Mouse (Mus musculus) CH12.LX (cell line): ENCODE results near the gene Rnaset2a.
"Not testable (repeated sequence)": the region's sequence is repeated elsewhere in the genome, so short reads cannot be mapped to it uniquely, and the experiment has no call there.

Experiments used
- BHLHE40 ChIP-seq: IDR thresholded peaks from 2 replicates; pipeline ENCODE4 v1.6.1; 2011; ENCODE audit warnings: mild to moderate bottlenecking, low read depth, low read length, improper control_type of control experiment
- CTCF ChIP-seq, 2 experiments: IDR thresholded peaks in 1 of 2; conservative IDR thresholded peaks in 1 of 2; 2 replicates each; pipeline ENCODE4 v1.5.1; 2011 to 2012; ENCODE audit warnings: low read depth in 2 of 2, low read length in 2 of 2, improper control_type of control experiment in 1 of 2, inconsistent platforms in 1 of 2, mild to moderate bottlenecking in 1 of 2, moderate library complexity in 1 of 2
- EP300 ChIP-seq: IDR thresholded peaks from 2 replicates; pipeline ENCODE4 v1.6.1; 2011; ENCODE audit warnings: low read length, improper control_type of control experiment
- GABPA ChIP-seq: IDR thresholded peaks from 2 replicates; pipeline ENCODE4 v1.6.1; 2012; ENCODE audit warnings: low read depth, low read length, improper control_type of control experiment, inconsistent platforms; ENCODE audit not compliant: insufficient replicate concordance
- KAT2A ChIP-seq: IDR thresholded peaks from 2 replicates; pipeline ENCODE4 v1.6.1; 2012; ENCODE audit warnings: low read length, improper control_type of control experiment, inconsistent platforms; ENCODE audit not compliant: insufficient replicate concordance
- MAFK ChIP-seq: IDR thresholded peaks from 2 replicates; pipeline ENCODE4 v1.6.1; 2011; ENCODE audit warnings: low read length, improper control_type of control experiment; ENCODE audit not compliant: insufficient replicate concordance
- MAZ ChIP-seq: IDR thresholded peaks from 2 replicates; pipeline ENCODE4 v1.6.1; 2012; ENCODE audit warnings: low read depth, mild to moderate bottlenecking, inconsistent platforms, low read length, improper control_type of control experiment, moderate library complexity
- NELFE ChIP-seq: IDR thresholded peaks from 2 replicates; pipeline ENCODE4 v1.6.1; 2011; ENCODE audit warnings: low read depth, low read length, improper control_type of control experiment
- PAX5 ChIP-seq: IDR thresholded peaks from 2 replicates; pipeline ENCODE4 v1.6.1; 2012; ENCODE audit warnings: low read length, inconsistent platforms, mixed read lengths
- POLR2A ChIP-seq: IDR thresholded peaks from 2 replicates; pipeline ENCODE4 v1.6.1; 2011; ENCODE audit warnings: low read depth, mild to moderate bottlenecking, improper control_type of control experiment, low read length
- SIN3A ChIP-seq: IDR thresholded peaks from 2 replicates; pipeline ENCODE4 v1.6.1; 2012; ENCODE audit warnings: low read length, improper control_type of control experiment, inconsistent platforms
- TBP ChIP-seq: conservative IDR thresholded peaks from 2 replicates; pipeline ENCODE4 v1.6.1; 2011; ENCODE audit warnings: low read depth, low read length, improper control_type of control experiment
- UBTF ChIP-seq: IDR thresholded peaks from 2 replicates; pipeline ENCODE4 v1.6.1; 2012; ENCODE audit warnings: low read depth, mild to moderate bottlenecking, inconsistent platforms, low read length, improper control_type of control experiment, moderate library complexity
- USF1 ChIP-seq: IDR thresholded peaks from 2 replicates; pipeline ENCODE4 v1.6.1; 2014; ENCODE audit warnings: low read depth, mild to moderate bottlenecking, inconsistent platforms, low read length, improper control_type of control experiment

DNA sequence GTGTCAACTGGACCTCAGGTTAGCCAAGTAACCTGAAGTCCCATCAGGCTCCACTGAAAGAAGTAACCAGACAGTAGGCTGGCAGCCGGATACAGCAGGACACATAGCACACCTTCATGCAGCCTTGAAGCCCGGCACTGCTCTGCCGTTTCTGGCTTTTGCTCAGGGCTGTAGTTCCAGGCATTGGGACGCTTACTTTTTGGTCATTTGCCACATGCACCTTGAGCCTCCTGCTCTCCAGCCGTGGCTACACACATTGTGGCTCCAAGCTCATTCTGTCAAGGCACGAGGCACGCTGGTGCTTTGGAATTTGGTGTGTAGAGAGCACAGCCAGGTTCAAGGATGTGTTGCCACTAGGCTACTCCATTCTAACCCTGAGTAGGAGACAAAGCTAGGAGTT is 7.1 kb upstream of the Rnaset2a start:
- TF ChIP-seq TBP; CTCF (conservative IDR thresholded peaks at IDR 0.05 in 1 of 2, IDR thresholded peaks at IDR 0.05 in 1 of 2; ENCODE audit: low read depth in 2 of 2, low read length in 2 of 2); UBTF; KAT2A; NELFE; POLR2A; BHLHE40; MAZ; USF1; MAFK; SIN3A; GABPA; EP300; PAX5: not testable (repeated sequence)
